Mouse (Mus musculus): ENCODE results near the gene Dnajc7. TPM values are rescaled to one million over a fixed set of nuclear protein-coding genes. Genes with fewer than 3 reads are reported as not detected.
"Not testable (repeated sequence)": the region's sequence is repeated elsewhere in the genome, so short reads cannot be mapped to it uniquely, and the experiment has no call there.

Dnajc7 gene
- total RNA-seq, 2 experiments from 2014 or later = 231 to 258 TPM

- intact Hi-C loops (cut with DNase I) = loop anchor here (2.0 kb wide), 1 partner anchor 48 kb away; no protein-coding TSS in a partner anchor
- peak; percentile 51 to 61 for DNase-seq (ENCODE audit: low spot score in 2 of 2)
Measured at GRCm38 (mm10) chr11:100618761-100619484, 1.0 kb downstream of the Dnajc7 start, which contains the start of gene Nkiras2. TSS of gene Nkiras2 (plus strand) at chr11:100619244.

DNA sequence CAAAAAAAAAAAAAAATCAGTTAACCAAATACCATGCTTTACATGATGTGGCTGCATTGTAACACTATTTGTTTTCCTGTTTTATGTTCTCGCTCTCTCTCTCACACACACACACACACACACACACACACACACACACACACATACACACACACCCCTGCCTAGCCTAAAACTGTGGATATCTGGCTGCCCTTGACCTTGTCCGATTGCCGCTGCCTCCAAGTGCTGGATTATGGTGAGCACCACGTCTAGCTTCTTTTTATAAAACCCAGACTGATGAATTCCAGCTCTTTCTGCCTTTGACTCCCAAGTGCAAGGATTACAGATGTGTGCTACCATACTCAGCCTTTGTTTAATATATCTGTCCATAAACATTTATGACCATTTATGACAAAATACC is 2.5 kb downstream of the Dnajc7 start:
- intact Hi-C loops (cut with DNase I) = no loop called here
- DNase-seq (ENCODE audit: low spot score in 2 of 2) = no peak

GRCm38 (mm10) chr11:100616836-100617235 is 3.1 kb downstream of the Dnajc7 start:
- intact Hi-C loops (cut with DNase I); DNase-seq (ENCODE audit: low spot score in 2 of 2): not testable (repeated sequence)

GRCm38 (mm10) chr11:100616332-100616731 is 3.6 kb downstream of the Dnajc7 start:
- intact Hi-C loops (cut with DNase I) = no loop called here
- no peak for DNase-seq (ENCODE audit: low spot score in 2 of 2)

- intact Hi-C loops (cut with DNase I) = no loop called here
- peak in 1 of 2 experiments; percentile 43 for DNase-seq (ENCODE audit: low spot score in 2 of 2)
Measured at GRCm38 (mm10) chr11:100613241-100613640, 6.7 kb downstream of the Dnajc7 start.

- intact Hi-C loops (cut with DNase I) = loop anchor here (2.0 kb wide), 1 partner anchor 41 kb away; no protein-coding TSS in a partner anchor
- no peak for DNase-seq (ENCODE audit: low spot score in 2 of 2)
Measured at GRCm38 (mm10) chr11:100611627-100612026, 8.3 kb downstream of the Dnajc7 start.

GRCm38 (mm10) chr11:100609997-100610680 is 9.8 kb downstream of the Dnajc7 start:
- DNase-seq (ENCODE audit: low spot score in 2 of 2) = no peak
- intact Hi-C loops (cut with DNase I) = loop anchor here (2.0 kb wide), 1 partner anchor 39 kb away; no protein-coding TSS in a partner anchor

- DNase-seq (ENCODE audit: low spot score in 2 of 2) = no peak
- intact Hi-C loops (cut with DNase I) = no loop called here
Measured at GRCm38 (mm10) chr11:100609355-100609996, 10.5 kb downstream of the Dnajc7 start.

GRCm38 (mm10) chr11:100608796-100609195 is 11.2 kb downstream of the Dnajc7 start:
- intact Hi-C loops (cut with DNase I) = no loop called here

GRCm38 (mm10) chr11:100607121-100607520 is 12.8 kb downstream of the Dnajc7 start:
- DNase-seq (ENCODE audit: low spot score in 2 of 2) = no peak
- intact Hi-C loops (cut with DNase I) = no loop called here

More at GRCm38 (mm10) chr11:100608796-100609195, 11.2 kb downstream of the Dnajc7 start:
- no peak for DNase-seq (ENCODE audit: low spot score in 2 of 2)

DNA sequence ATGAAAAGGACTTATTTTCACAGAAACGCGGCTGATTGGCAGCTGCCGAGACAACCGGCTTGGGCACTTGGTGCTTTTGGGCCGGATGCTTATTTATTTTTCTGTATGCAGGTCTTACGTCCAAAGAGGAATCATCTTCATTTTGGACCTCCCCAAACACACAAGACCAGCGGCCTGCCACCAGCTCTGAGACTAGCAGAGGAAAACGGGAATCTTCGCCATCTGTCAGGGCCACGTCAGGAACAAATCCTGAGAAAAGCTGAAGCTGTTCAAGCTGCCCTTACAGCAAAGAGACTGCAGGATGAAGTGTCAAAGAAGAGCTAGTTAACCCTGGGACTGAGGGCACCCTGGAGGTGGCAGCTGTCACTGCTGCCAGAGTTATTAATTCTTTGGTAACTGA is 14.5 kb downstream of the Dnajc7 start:
- intact Hi-C loops (cut with DNase I) = no loop called here
- no peak for DNase-seq (ENCODE audit: low spot score in 2 of 2)

GRCm38 (mm10) chr11:100604321-100605005 is 15.5 kb downstream of the Dnajc7 start:
- peak in 1 of 2 experiments; percentile 59 for DNase-seq (ENCODE audit: low spot score in 2 of 2)
- intact Hi-C loops (cut with DNase I) = no loop called here

DNA sequence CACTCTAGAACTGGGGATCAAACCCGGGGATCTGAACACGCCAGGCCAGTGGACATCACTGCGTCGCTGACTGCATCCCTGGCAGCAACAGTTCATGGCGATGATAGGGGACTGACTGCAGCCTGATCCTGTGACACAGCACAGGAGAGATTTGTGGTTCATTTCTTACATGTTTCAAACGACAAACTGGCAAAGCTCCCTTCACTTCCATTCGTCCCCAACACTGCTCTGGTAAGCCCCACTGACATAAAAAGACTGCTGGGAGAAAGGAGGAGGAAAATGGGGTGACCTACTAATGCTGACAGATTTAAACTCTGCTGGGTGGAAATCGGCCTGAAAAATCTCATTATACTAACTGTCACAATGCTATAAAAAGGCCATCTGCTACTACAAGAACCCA is 16.2 kb downstream of the Dnajc7 start:
- intact Hi-C loops (cut with DNase I) = no loop called here
- DNase-seq (ENCODE audit: low spot score in 2 of 2) = no peak

DNA sequence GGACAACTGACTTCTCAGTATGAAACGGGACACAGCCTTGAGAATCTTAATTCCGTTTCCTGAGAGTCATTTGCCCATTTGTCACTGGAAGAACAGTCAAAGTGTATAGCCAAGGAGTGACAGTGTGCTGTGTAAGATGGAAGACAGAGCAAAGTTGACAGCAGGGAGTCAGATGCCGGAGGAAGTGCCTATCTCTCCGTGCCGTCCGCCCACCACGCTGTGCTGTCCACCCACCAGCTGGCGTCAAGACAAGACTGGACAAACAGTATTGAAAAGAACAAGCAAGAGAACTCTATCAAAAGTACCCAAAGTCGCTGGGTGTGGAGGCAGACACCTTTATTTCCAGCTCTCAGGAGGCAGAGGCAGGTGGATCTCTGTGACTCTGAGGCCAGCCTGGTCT is 16.8 kb downstream of the Dnajc7 start:
- intact Hi-C loops (cut with DNase I) = no loop called here
- no peak for DNase-seq (ENCODE audit: low spot score in 2 of 2)

- intact Hi-C loops (cut with DNase I) = no loop called here
Measured at GRCm38 (mm10) chr11:100601372-100601771, 18.6 kb downstream of the Dnajc7 start.

GRCm38 (mm10) chr11:100598074-100598473 is 21.9 kb downstream of the Dnajc7 start:
- no peak for DNase-seq (ENCODE audit: low spot score in 2 of 2)
- intact Hi-C loops (cut with DNase I) = no loop called here

More at GRCm38 (mm10) chr11:100601372-100601771, 18.6 kb downstream of the Dnajc7 start:
- no peak for DNase-seq (ENCODE audit: low spot score in 2 of 2)

DNA sequence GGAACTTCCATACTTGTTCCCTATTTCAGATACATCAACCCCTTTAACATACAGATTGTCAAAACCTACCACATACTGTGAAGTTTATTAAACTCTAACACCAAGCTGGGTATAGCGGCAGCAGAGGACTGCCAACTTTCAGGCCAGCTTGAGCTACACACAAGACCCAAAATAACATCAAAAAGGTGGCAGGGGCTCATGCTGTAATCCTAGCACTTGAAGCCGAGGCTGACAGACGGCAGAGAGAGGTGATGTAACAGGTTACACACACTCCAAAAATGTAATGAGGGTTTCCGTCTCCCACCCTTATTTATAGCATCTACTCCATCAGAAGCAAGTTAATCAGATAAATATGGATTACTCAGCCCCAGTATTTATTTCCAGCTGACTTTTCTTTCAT is 24.4 kb downstream of the Dnajc7 start:
- intact Hi-C loops (cut with DNase I) = no loop called here
- DNase-seq (ENCODE audit: low spot score in 2 of 2) = no peak

GRCm38 (mm10) chr11:100594608-100595007 is 25.4 kb downstream of the Dnajc7 start:
- intact Hi-C loops (cut with DNase I) = no loop called here
- DNase-seq (ENCODE audit: low spot score in 2 of 2) = no peak

DNA sequence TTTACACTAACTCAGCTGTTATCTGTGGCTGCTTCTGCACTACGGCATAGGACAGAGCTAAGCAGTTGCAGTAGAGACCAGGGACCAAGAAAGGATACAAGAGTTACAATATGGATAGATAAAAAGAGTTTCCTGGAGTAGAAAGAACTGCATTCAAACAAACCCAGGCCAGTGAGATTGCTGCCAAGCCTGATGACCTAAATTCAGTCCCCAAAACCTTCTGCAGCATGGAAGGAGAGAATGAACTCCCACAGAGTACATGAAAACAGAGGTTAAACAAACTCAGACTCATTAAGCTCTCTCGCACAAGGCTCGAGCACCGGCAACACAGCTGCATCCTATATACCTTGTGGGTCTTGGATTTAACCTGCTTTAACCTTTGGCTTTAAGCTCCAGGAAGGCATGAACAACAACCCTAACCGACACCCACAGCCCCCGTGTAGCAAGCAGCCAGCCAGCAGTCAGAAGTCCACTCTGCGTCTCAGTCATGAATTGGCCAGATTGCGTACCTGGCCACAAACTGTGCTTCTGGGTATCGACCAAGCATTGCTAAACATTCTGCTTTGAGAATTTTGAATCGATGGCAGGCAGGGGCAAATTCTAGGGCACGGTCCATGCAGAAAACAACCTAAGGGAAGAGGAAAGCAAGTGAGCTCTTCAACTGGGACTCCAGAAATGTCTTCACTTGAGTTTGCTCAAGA is 27.5 kb downstream of the Dnajc7 start:
- no peak for DNase-seq (ENCODE audit: low spot score in 2 of 2)
- intact Hi-C loops (cut with DNase I) = no loop called here

Data from left cerebral cortex, postnatal 25 days (tissue).